Mouse (Mus musculus): Measurements from ENCODE around the gene Krtap19-3. TPM values are rescaled to one million over a fixed set of nuclear protein-coding genes. Genes with fewer than 3 reads are reported as not detected.

Krtap19-3 gene
- polyA plus RNA-seq (2015; fragmentation: Nextera tagmentation; extraction: Ambion mirVana), result not detected in 2 replicates

- DNase-seq (ENCODE audit: low spot score), result no peak
Measured at GRCm38 (mm10) chr16:88877938-88878337, at the start of gene Krtap19-3. Gene Krtap19-3 (minus strand): TSS chr16:88878038.

- DNase-seq (ENCODE audit: low spot score), result no peak
Measured at GRCm38 (mm10) chr16:88896357-88896756, 18.5 kb upstream of the Krtap19-3 start, which contains the start of gene Krtap19-5. Gene Krtap19-5 (minus strand): TSS chr16:88896457.

- no peak for DNase-seq (ENCODE audit: low spot score)
Measured at GRCm38 (mm10) chr16:88886870-88887269, 9.0 kb upstream of the Krtap19-3 start.

- no peak for DNase-seq (ENCODE audit: low spot score)
Measured at GRCm38 (mm10) chr16:88884989-88885388, 7.2 kb upstream of the Krtap19-3 start, which contains the start of gene Krtap19-4. Gene Krtap19-4 (minus strand): TSS chr16:88885089.

GRCm38 (mm10) chr16:88874169-88874568, 3.7 kb downstream of the Krtap19-3 start, which contains the start of gene Krtap19-2:
Gene Krtap19-2 (minus strand): TSS chr16:88874269.
- no peak for DNase-seq (ENCODE audit: low spot score)

- DNase-seq (ENCODE audit: low spot score), result no peak
Measured at GRCm38 (mm10) chr16:88869311-88869710, 8.5 kb downstream of the Krtap19-3 start, which contains the start of gene Krtap19-1. Gene Krtap19-1 (minus strand): TSS chr16:88869411.

GRCm38 (mm10) chr16:88864887-88865407, 12.9 kb downstream of the Krtap19-3 start:
- DNase-seq (ENCODE audit: low spot score), result no peak

GRCm38 (mm10) chr16:88851450-88851849, 26.4 kb downstream of the Krtap19-3 start:
- DNase-seq (ENCODE audit: low spot score), result peak; percentile 26

- DNase-seq (ENCODE audit: low spot score), result no peak
Measured at GRCm38 (mm10) chr16:88848558-88848957, 29.3 kb downstream of the Krtap19-3 start.

GRCm38 (mm10) chr16:88847363-88847762, 30.5 kb downstream of the Krtap19-3 start:
- DNase-seq (ENCODE audit: low spot score), result no peak

Other genes with a start within 250 kb of the Krtap19-3 start
- not detected in 2 replicates for gene Krtap26-1, start 230.2 kb downstream of the Krtap19-3 start, polyA plus RNA-seq (2015; fragmentation: Nextera tagmentation; extraction: Ambion mirVana)
- not detected in 2 replicates for gene Krtap27-1, start 206.4 kb downstream of the Krtap19-3 start, polyA plus RNA-seq (2015; fragmentation: Nextera tagmentation; extraction: Ambion mirVana)
- not detected in 2 replicates for gene 2310061N02Rik, start 170.1 kb downstream of the Krtap19-3 start, polyA plus RNA-seq (2015; fragmentation: Nextera tagmentation; extraction: Ambion mirVana)
- gene Krtap13-1, start 149.2 kb downstream of the Krtap19-3 start, polyA plus RNA-seq (2015; fragmentation: Nextera tagmentation; extraction: Ambion mirVana), result not detected in 2 replicates
- not detected in 2 replicates for gene Krtap13, start 126.4 kb downstream of the Krtap19-3 start, polyA plus RNA-seq (2015; fragmentation: Nextera tagmentation; extraction: Ambion mirVana)
- 0.13 TPM in 1 of 2 replicates, not detected in the other for gene 2310034C09Rik, start 119.2 kb downstream of the Krtap19-3 start, polyA plus RNA-seq (2015; fragmentation: Nextera tagmentation; extraction: Ambion mirVana)
- not detected in 2 replicates for gene 2310057N15Rik, start 103.8 kb downstream of the Krtap19-3 start, polyA plus RNA-seq (2015; fragmentation: Nextera tagmentation; extraction: Ambion mirVana)
- not detected in 2 replicates for gene Gm5965, start 100.1 kb downstream of the Krtap19-3 start, polyA plus RNA-seq (2015; fragmentation: Nextera tagmentation; extraction: Ambion mirVana)
- gene Gm20741, start 65.8 kb downstream of the Krtap19-3 start, polyA plus RNA-seq (2015; fragmentation: Nextera tagmentation; extraction: Ambion mirVana), result not detected in 2 replicates
- not detected in 2 replicates for gene Krtap15, start 57.8 kb downstream of the Krtap19-3 start, polyA plus RNA-seq (2015; fragmentation: Nextera tagmentation; extraction: Ambion mirVana)
- not detected in 2 replicates for gene Krtap14, start 51.9 kb downstream of the Krtap19-3 start, polyA plus RNA-seq (2015; fragmentation: Nextera tagmentation; extraction: Ambion mirVana)
- gene Krtap19-1, start 8.6 kb downstream of the Krtap19-3 start, polyA plus RNA-seq (2015; fragmentation: Nextera tagmentation; extraction: Ambion mirVana), result not detected in 2 replicates
- not detected in 2 replicates for gene Krtap19-2, start 3.8 kb downstream of the Krtap19-3 start, polyA plus RNA-seq (2015; fragmentation: Nextera tagmentation; extraction: Ambion mirVana)
- not detected in 2 replicates for gene Krtap19-4, start 7.1 kb upstream of the Krtap19-3 start, polyA plus RNA-seq (2015; fragmentation: Nextera tagmentation; extraction: Ambion mirVana)
- not detected in 2 replicates for gene Krtap19-5, start 18.4 kb upstream of the Krtap19-3 start, polyA plus RNA-seq (2015; fragmentation: Nextera tagmentation; extraction: Ambion mirVana)
- gene Krtap19-9b, start 54.2 kb upstream of the Krtap19-3 start, polyA plus RNA-seq (2015; fragmentation: Nextera tagmentation; extraction: Ambion mirVana), result not detected in 2 replicates
- gene Krtap16-3, start 84.8 kb upstream of the Krtap19-3 start, polyA plus RNA-seq (2015; fragmentation: Nextera tagmentation; extraction: Ambion mirVana), result not detected in 2 replicates
- gene Krtap22-2, start 132.7 kb upstream of the Krtap19-3 start, polyA plus RNA-seq (2015; fragmentation: Nextera tagmentation; extraction: Ambion mirVana), result not detected in 2 replicates
- gene Gm10229, start 137.2 kb upstream of the Krtap19-3 start, polyA plus RNA-seq (2015; fragmentation: Nextera tagmentation; extraction: Ambion mirVana), result not detected in 2 replicates
- not detected in 2 replicates for gene Krtap6-1, start 153.7 kb upstream of the Krtap19-3 start, polyA plus RNA-seq (2015; fragmentation: Nextera tagmentation; extraction: Ambion mirVana)
- not detected in 2 replicates for gene Gm10228, start 163.4 kb upstream of the Krtap19-3 start, polyA plus RNA-seq (2015; fragmentation: Nextera tagmentation; extraction: Ambion mirVana)
- not detected in 2 replicates for gene Krtap6-5, start 169.8 kb upstream of the Krtap19-3 start, polyA plus RNA-seq (2015; fragmentation: Nextera tagmentation; extraction: Ambion mirVana)
- not detected in 2 replicates for gene 1110025L11Rik, start 186.0 kb upstream of the Krtap19-3 start, polyA plus RNA-seq (2015; fragmentation: Nextera tagmentation; extraction: Ambion mirVana)
- not detected in 2 replicates for gene Krtap6-3, start 206.0 kb upstream of the Krtap19-3 start, polyA plus RNA-seq (2015; fragmentation: Nextera tagmentation; extraction: Ambion mirVana)